27 mouse cellular contexts compared by ENCODE assay signal in genomic region chr3:38477936-38478335, GRCm38 (mm10). TPM values are rescaled to one million over a fixed set of nuclear protein-coding genes. Genes with fewer than 3 reads are reported as not detected.
DNase-seq lines count a peak whose midpoint lies in the region; ATAC-seq and TF ChIP-seq lines count a peak whose summit lies in the region.
"Had no signal": no experiment of that assay in that cellular context is flagged by ENCODE, and none has a peak within 500 bp of the region (broad histone marks: within the 10 kb centered on the region; RNA-seq: fewer than 3 reads in every experiment).

No protein-coding gene starts in this region.

- no peak overlapping the region for H3K9ac ChIP-seq in midbrain, embryonic 13.5 days (replicated peaks)
- no peak overlapping the region for H3K9ac ChIP-seq in midbrain, embryonic 11.5 days (ENCODE audit: low read length)
- no peak overlapping the region for H3K9ac ChIP-seq in forebrain, embryonic 15.5 days (replicated peaks)
- H3K9ac ChIP-seq: embryonic facial prominence, embryonic 15.5 days; heart, embryonic 15.5 days; intestine, embryonic 15.5 days; limb, embryonic 12.5 days; liver, postnatal 0 days had no signal

- H3K4me1 ChIP-seq in midbrain, embryonic 13.5 days (replicated peaks): peaks cover 94% of the 10 kb centered on the region
- peaks cover 44% of the 10 kb centered on the region for H3K4me1 ChIP-seq in midbrain, embryonic 11.5 days (ENCODE audit: control insufficient read depth, insufficient read depth, low read length)
- peaks cover 83% of the 10 kb centered on the region for H3K4me1 ChIP-seq in forebrain, embryonic 15.5 days

- no peaks in the 10 kb centered on the region for H3K27me3 ChIP-seq in midbrain, embryonic 13.5 days
- no peaks in the 10 kb centered on the region for H3K27me3 ChIP-seq in midbrain, embryonic 11.5 days (ENCODE audit: control insufficient read depth, insufficient read depth, low read length)
- H3K27me3 ChIP-seq in forebrain, embryonic 15.5 days: no peaks in the 10 kb centered on the region
- no peaks in the 10 kb centered on the region for H3K27me3 ChIP-seq in myocyte (ENCODE audit: control insufficient read depth, insufficient read depth, insufficient read length)
- H3K27me3 ChIP-seq: embryonic facial prominence, embryonic 15.5 days; heart, embryonic 15.5 days; intestine, embryonic 15.5 days; limb, embryonic 12.5 days had no signal

- WGBS in midbrain, embryonic 13.5 days: 47% methylated on average over 1 of the region's 1 CpGs
- WGBS in midbrain, embryonic 11.5 days: 62% methylated on average over 1 of the region's 1 CpGs
- WGBS in forebrain, embryonic 15.5 days: 52% methylated on average over 1 of the region's 1 CpGs

- ATAC-seq in midbrain, embryonic 13.5 days: no peak
- no peak for ATAC-seq in midbrain, embryonic 11.5 days (ENCODE audit: low FRiP score)
- 0 out of 2 replicates have a peak, but pooled peaks have one; percentile 20 for ATAC-seq in forebrain, embryonic 15.5 days (replicated peaks)
- ATAC-seq: CD4-positive, CD25-positive, alpha-beta regulatory T cell, adult 4 months; intestine, embryonic 15.5 days; liver, postnatal 0 days; lung, postnatal 0 days had no signal

- H3ac ChIP-seq in myocyte (ENCODE audit: control insufficient read depth, insufficient read length): no peak overlapping the region

- no peak for TF ChIP-seq POLR2A in myocyte (IDR thresholded peaks at IDR 0.05; ENCODE audit: insufficient read length, low read depth)

- H3K36me3 ChIP-seq in midbrain, embryonic 13.5 days: peaks cover 28% of the 10 kb centered on the region
- peaks cover 2% of the 10 kb centered on the region; the same call in 1 of the 2 replicates for H3K36me3 ChIP-seq in midbrain, embryonic 11.5 days (ENCODE audit: control insufficient read depth, insufficient read depth, low read length)
- H3K36me3 ChIP-seq in forebrain, embryonic 15.5 days: 0 out of 2 replicates have a peak, but pooled peaks cover 2% of the 10 kb centered on the region
- peaks cover 23% of the 10 kb centered on the region for H3K36me3 ChIP-seq in myocyte (ENCODE audit: control insufficient read depth, insufficient read depth)

- intact Hi-C loops in heart, postnatal 14 days (cut with DNase I): no loop called here

- H3K4me3 ChIP-seq in midbrain, embryonic 13.5 days (replicated peaks): no peak overlapping the region
- no peak overlapping the region for H3K4me3 ChIP-seq in midbrain, embryonic 11.5 days (ENCODE audit: low read depth, low read length)
- no peak overlapping the region for H3K4me3 ChIP-seq in forebrain, embryonic 15.5 days
- H3K4me3 ChIP-seq in myocyte: no peak overlapping the region
- H3K4me3 ChIP-seq: embryonic facial prominence, embryonic 15.5 days; heart, adult 2 months; heart, embryonic 15.5 days; intestine, embryonic 15.5 days; limb, embryonic 12.5 days had no signal

- H3K9me3 ChIP-seq in midbrain, embryonic 13.5 days: no peaks in the 10 kb centered on the region
- H3K9me3 ChIP-seq in midbrain, embryonic 11.5 days (ENCODE audit: control insufficient read depth, low read length): no peaks in the 10 kb centered on the region
- no peaks in the 10 kb centered on the region for H3K9me3 ChIP-seq in forebrain, embryonic 15.5 days
- H3K9me3 ChIP-seq: embryonic facial prominence, embryonic 15.5 days; heart, embryonic 15.5 days; intestine, embryonic 15.5 days had no signal

- peaks cover 100% of the 10 kb centered on the region for H3K79me2 ChIP-seq in myocyte (ENCODE audit: control insufficient read depth, insufficient read depth)

- peak overlapping the region; percentile 41 for H3K4me2 ChIP-seq in midbrain, embryonic 13.5 days (replicated peaks)
- no peak overlapping the region for H3K4me2 ChIP-seq in midbrain, embryonic 11.5 days
- H3K4me2 ChIP-seq in forebrain, embryonic 15.5 days (replicated peaks): no peak overlapping the region
- peak overlapping the region; percentile 8 for H3K4me2 ChIP-seq in myocyte (ENCODE audit: low read depth)
- H3K4me2 ChIP-seq: embryonic facial prominence, embryonic 15.5 days; heart, embryonic 15.5 days; intestine, embryonic 15.5 days; limb, embryonic 12.5 days; liver, embryonic 11.5 days had no signal

- no peak overlapping the region for H3K27ac ChIP-seq in midbrain, embryonic 13.5 days
- H3K27ac ChIP-seq in midbrain, embryonic 11.5 days (ENCODE audit: low read depth, low read length): no peak overlapping the region
- H3K27ac ChIP-seq in forebrain, embryonic 15.5 days (replicated peaks): 0 out of 2 replicates have a peak overlapping the region, but pooled peaks have one; percentile 4
- H3K27ac ChIP-seq: embryonic facial prominence, embryonic 15.5 days; heart, adult 2 months; heart, embryonic 15.5 days; intestine, embryonic 15.5 days; limb, embryonic 12.5 days; macrophage; stomach, postnatal 0 days had no signal

- DNase-seq in heart, adult 11 months: peak; percentile 29
- DNase-seq in heart, postnatal 14 days: no peak
- no peak for DNase-seq in midbrain, embryonic 11.5 days (ENCODE audit: low spot score, missing footprints)
- DNase-seq in right cerebral cortex, postnatal 14 days: no peak
- DNase-seq in left cerebral cortex, adult 18-20 months (ENCODE audit: low spot score in 2 of 2): no peak
- DNase-seq: adrenal gland, postnatal 25 days; cerebellum, adult 9-11 months; gastrocnemius, postnatal 25 days; heart, adult 2 months; heart, postnatal 4 days; kidney, adult 9 months; kidney, postnatal 36 days; layer of hippocampus, postnatal 36 days; liver, postnatal 0 days; thymus, adult 2 months had no signal

TF ChIP-seq in myocyte, 11 proteins besides CTCF, POLR2A, EP300 and RAD21:
- TF ChIP-seq MYOD1 (IDR thresholded peaks at IDR 0.05; ENCODE audit: control insufficient read depth in 1 of 3, insufficient read length in 2 of 3, low read depth in 2 of 3) (no peak), USF1 (IDR thresholded peaks at IDR 0.05; ENCODE audit: low read depth) (no peak), POLR2AphosphoS2 (IDR thresholded peaks at IDR 0.05; ENCODE audit: insufficient read length, low read depth) (no peak), MYOG (IDR thresholded peaks at IDR 0.05; ENCODE audit: control insufficient read depth in 1 of 3, insufficient read depth in 1 of 3, insufficient read length in 2 of 3, low read depth in 2 of 3) (no peak), CEBPB (IDR thresholded peaks at IDR 0.05; ENCODE audit: insufficient read depth, poor library complexity, severe bottlenecking) (no peak), E2F4 (IDR thresholded peaks at IDR 0.05; ENCODE audit: insufficient read depth) (no peak), TCF3 (IDR thresholded peaks at IDR 0.05; ENCODE audit: insufficient read length, low read depth) (no peak), SRF (IDR thresholded peaks at IDR 0.05; ENCODE audit: control insufficient read depth, insufficient read length, low read depth) (no peak), TCF12 (IDR thresholded peaks at IDR 0.05; ENCODE audit: insufficient read depth, poor library complexity, severe bottlenecking) (no peak), MAX (IDR thresholded peaks at IDR 0.05; ENCODE audit: low read depth) (no peak), REST (IDR thresholded peaks at IDR 0.05; ENCODE audit: insufficient read depth, insufficient read length) (no peak)
TF ChIP-seq in myocyte: peak in this region for 0.

RNA-seq across cellular contexts. Expression of gene Ankrd50, which starts 6.7 kb away (rescaled TPM):
- total RNA-seq in heart, postnatal 14 days (2021): 10 to 100 TPM; 46.6 to 47.3 TPM
- polyA plus RNA-seq in midbrain, embryonic 13.5 days (2015; fragmentation: Nextera tagmentation; extraction: Ambion mirVana): 29.3 and 32.3 TPM in 2 replicates
- 28.6 and 31.8 TPM in 2 replicates for polyA plus RNA-seq in midbrain, embryonic 11.5 days (2014; fragmentation: Nextera tagmentation; extraction: Ambion mirVana)
- polyA plus RNA-seq in forebrain, embryonic 15.5 days (2015; fragmentation: Nextera tagmentation; extraction: Ambion mirVana): 22.5 and 23.2 TPM in 2 replicates
- 44.2 TPM for polyA plus RNA-seq in myocyte (2012; fragmentation: generic; extraction: Trizol)
- total RNA-seq in left cerebral cortex, adult 18-20 months (2021): 10 to 100 TPM; 75.4 to 78.3 TPM

Comparison
In these comparisons a context has a peak if more than half of its experiments do, and no peak if none do; other contexts are left out.
1. H3K4me2 ChIP-seq: peak in midbrain, embryonic 13.5 days (single experiment) and myocyte (single experiment); none in midbrain, embryonic 11.5 days (single experiment) and forebrain, embryonic 15.5 days (single experiment).